Mouse (Mus musculus): Measurements from ENCODE around the gene Epm2a. TPM values are rescaled to one million over a fixed set of nuclear protein-coding genes. Genes with fewer than 3 reads are reported as not detected.
A peak's percentile ranks its signal among the peaks of the same experiment; 100 is the strongest.

Gene Epm2a
- polyA plus RNA-seq, 1 experiment = 1.4 TPM

GRCm38 (mm10) chr10:11449556-11450305 is 106.5 kb downstream of the Epm2a start:
- TF ChIP-seq CTCF (IDR thresholded peaks at IDR 0.05; ENCODE audit: control insufficient read depth, insufficient read depth, low read length) = peak; percentile 65
- TF ChIP-seq POLR2A (IDR thresholded peaks at IDR 0.05; ENCODE audit: borderline replicate concordance, control insufficient read depth, low read depth, low read length) = no peak
- WGBS = 42% methylated on average over 23 of the region's 23 CpGs
- H3K4me1 ChIP-seq (ENCODE audit: control insufficient read depth, insufficient read depth, low read length) = no peaks in the 10 kb centered on the region
- H3K27ac ChIP-seq (ENCODE audit: control insufficient read depth, insufficient read depth, low read depth, low read length, poor library complexity) = no peak overlapping the region
- H3K4me3 ChIP-seq (replicated peaks; ENCODE audit: control insufficient read depth, low read depth, low read length) = no peak overlapping the region

- TF ChIP-seq POLR2A (IDR thresholded peaks at IDR 0.05; ENCODE audit: borderline replicate concordance, control insufficient read depth, low read depth, low read length) = no peak
- TF ChIP-seq CTCF (IDR thresholded peaks at IDR 0.05; ENCODE audit: control insufficient read depth, insufficient read depth, low read length) = no peak
- 80% methylated on average over 2 of the region's 2 CpGs for WGBS
- Histone ChIP-seq H3K4me1 (ENCODE audit: control insufficient read depth, insufficient read depth, low read length) (no peaks in the 10 kb centered on the region), H3K4me3 (replicated peaks; ENCODE audit: control insufficient read depth, low read depth, low read length) (no peak overlapping the region), H3K27ac (ENCODE audit: control insufficient read depth, insufficient read depth, low read depth, low read length, poor library complexity) (no peak overlapping the region)
Observed at GRCm38 (mm10) chr10:11452537-11452936, 109.3 kb downstream of the Epm2a start.

DNA sequence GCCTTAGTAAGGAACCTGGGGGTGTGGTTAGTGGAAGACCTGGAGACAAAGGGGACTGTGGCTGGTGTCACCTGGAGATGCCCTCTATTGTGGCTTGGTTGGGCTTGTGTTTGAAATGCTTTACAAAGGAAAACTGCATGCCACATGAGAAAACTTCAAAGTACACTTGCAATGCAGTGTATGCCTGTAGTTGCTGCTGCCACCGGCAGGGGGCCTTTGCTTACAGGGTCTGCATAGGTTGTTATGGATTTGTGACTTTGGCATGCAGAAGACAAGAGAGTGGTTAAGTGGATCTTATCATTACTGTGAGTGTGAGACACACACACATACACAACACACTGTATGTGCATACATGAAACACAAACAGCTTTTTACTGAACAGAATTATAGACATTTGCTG is 114.2 kb downstream of the Epm2a start:
- Histone ChIP-seq H3K27ac (ENCODE audit: control insufficient read depth, insufficient read depth, low read depth, low read length, poor library complexity) (no peak overlapping the region), H3K4me3 (replicated peaks; ENCODE audit: control insufficient read depth, low read depth, low read length) (no peak overlapping the region), H3K4me1 (ENCODE audit: control insufficient read depth, insufficient read depth, low read length) (no peaks in the 10 kb centered on the region)
- 50% methylated on average over 1 of the region's 1 CpGs for WGBS
- TF ChIP-seq CTCF (IDR thresholded peaks at IDR 0.05; ENCODE audit: control insufficient read depth, insufficient read depth, low read length) (0 out of 2 replicates have a peak, but pooled peaks have one; percentile 8), POLR2A (IDR thresholded peaks at IDR 0.05; ENCODE audit: borderline replicate concordance, control insufficient read depth, low read depth, low read length) (no peak)

- Histone ChIP-seq H3K4me1 (ENCODE audit: control insufficient read depth, insufficient read depth, low read length) (no peaks in the 10 kb centered on the region), H3K4me3 (replicated peaks; ENCODE audit: control insufficient read depth, low read depth, low read length) (no peak overlapping the region), H3K27ac (ENCODE audit: control insufficient read depth, insufficient read depth, low read depth, low read length, poor library complexity) (no peak overlapping the region)
- no peak for TF ChIP-seq CTCF (IDR thresholded peaks at IDR 0.05; ENCODE audit: control insufficient read depth, insufficient read depth, low read length)
- no peak for TF ChIP-seq POLR2A (IDR thresholded peaks at IDR 0.05; ENCODE audit: borderline replicate concordance, control insufficient read depth, low read depth, low read length)
- WGBS = 39% methylated on average over 28 of the region's 28 CpGs
Observed at GRCm38 (mm10) chr10:11491956-11492355, 148.8 kb downstream of the Epm2a start.

Other genes starting within 250 kb of the Epm2a start
- 2.9 and 3.8 TPM in 2 replicates for gene Shprh, start 194.0 kb upstream of the Epm2a start, polyA plus RNA-seq (2011; ENCODE audit: insufficient read depth, insufficient read length, low replicate concordance, missing spikeins)
- gene Fbxo30, start 62.1 kb upstream of the Epm2a start, polyA plus RNA-seq (2011; ENCODE audit: insufficient read depth, insufficient read length, low replicate concordance, missing spikeins) = 22.0 and 22.6 TPM in 2 replicates

Data from bone marrow, adult 2 months (tissue).